In the genomic region with DNA sequence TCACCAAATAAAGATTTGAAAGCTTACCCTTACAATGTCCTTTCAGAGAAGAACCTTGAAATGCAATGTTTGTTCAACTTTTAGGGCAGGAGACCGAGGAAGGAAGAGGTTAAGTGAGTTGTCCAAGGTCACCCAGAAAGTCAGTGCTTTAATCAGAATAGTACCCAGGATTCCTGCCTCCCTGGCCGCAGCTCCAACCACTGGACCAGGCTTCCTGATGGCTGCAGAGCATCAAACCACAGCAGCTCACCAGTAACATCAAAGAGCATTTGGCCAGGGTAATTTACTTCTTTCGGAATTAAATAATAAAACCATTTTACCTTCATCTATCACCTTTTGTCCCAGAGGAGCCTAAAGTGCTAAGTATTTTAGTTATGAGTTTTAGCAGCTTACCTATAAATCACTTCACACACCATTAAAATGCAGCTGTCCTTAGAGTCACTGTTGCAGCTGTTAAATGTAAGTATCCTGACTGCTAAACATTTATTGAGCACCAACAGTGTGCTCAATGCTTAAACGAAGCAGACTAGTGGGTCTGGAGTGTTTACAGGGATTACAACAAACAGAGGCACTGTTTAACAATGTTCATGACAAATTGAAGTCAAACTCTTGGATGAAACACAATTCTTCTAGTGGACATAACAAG, we compare ENCODE assay signal across 15 mouse cellular contexts.
"Had no signal": no experiment of that assay in that cellular context is flagged by ENCODE, and none has a peak within 500 bp of the region (broad histone marks: within the 10 kb centered on the region; RNA-seq: fewer than 3 reads in every experiment).

No protein-coding gene starts in this region.

- H3K27ac ChIP-seq: kidney, embryonic 15.5 days; liver, embryonic 13.5 days; midbrain, embryonic 13.5 days; neural tube, embryonic 15.5 days; stomach, postnatal 0 days had no signal

- ATAC-seq: liver, postnatal 0 days; lung, postnatal 0 days; midbrain, embryonic 13.5 days had no signal

- H3K9me3 ChIP-seq: kidney, embryonic 15.5 days; liver, embryonic 13.5 days; midbrain, embryonic 13.5 days; neural tube, embryonic 15.5 days had no signal

- H3K27me3 ChIP-seq: kidney, embryonic 15.5 days; liver, embryonic 13.5 days; midbrain, embryonic 13.5 days; neural tube, embryonic 15.5 days had no signal

- H3K9ac ChIP-seq: kidney, embryonic 15.5 days; liver, embryonic 13.5 days; liver, postnatal 0 days; midbrain, embryonic 13.5 days; neural tube, embryonic 15.5 days had no signal

- H3K4me2 ChIP-seq: kidney, embryonic 15.5 days; liver, embryonic 13.5 days; midbrain, embryonic 13.5 days; neural tube, embryonic 15.5 days had no signal

- H3K36me3 ChIP-seq: kidney, embryonic 15.5 days; liver, embryonic 13.5 days; midbrain, embryonic 13.5 days; neural tube, embryonic 15.5 days had no signal

- DNase-seq: kidney, adult 18-20 months; kidney, postnatal 25 days; layer of hippocampus, postnatal 36 days; liver; liver, embryonic 13.5 days; liver, postnatal 0 days; lung, postnatal 36 days; right cerebral cortex, adult 18-20 months; right cerebral cortex, postnatal 25 days; thymus, postnatal 4 days had no signal

- H3K4me1 ChIP-seq: kidney, embryonic 15.5 days; liver, embryonic 13.5 days; midbrain, embryonic 13.5 days; neural tube, embryonic 15.5 days had no signal

- H3K4me3 ChIP-seq: kidney, embryonic 15.5 days; liver, embryonic 13.5 days; midbrain, embryonic 13.5 days; neural tube, embryonic 15.5 days had no signal
